Mouse (Mus musculus): Measurements from ENCODE around the gene Ebf1.

GRCm38 (mm10) chr11:44617734-44618586 lies 843 bp downstream of the Ebf1 start:
- TF ChIP-seq CTCF (IDR thresholded peaks at IDR 0.05; ENCODE audit: low read depth) (no peak), EP300 (IDR thresholded peaks at IDR 0.05; ENCODE audit: low read depth) (no peak)
